Mouse (Mus musculus) cerebellum, adult 11 months (tissue): ENCODE results near the gene Ddr2.
"Not testable (repeated sequence)": the region's sequence is repeated elsewhere in the genome, so short reads cannot be mapped to it uniquely, and the experiment has no call there.

Source experiments
- DNase-seq: peaks from one replicate; pipeline ENCODE4 v3.0.0; 2022

Gene Ddr2

DNA sequence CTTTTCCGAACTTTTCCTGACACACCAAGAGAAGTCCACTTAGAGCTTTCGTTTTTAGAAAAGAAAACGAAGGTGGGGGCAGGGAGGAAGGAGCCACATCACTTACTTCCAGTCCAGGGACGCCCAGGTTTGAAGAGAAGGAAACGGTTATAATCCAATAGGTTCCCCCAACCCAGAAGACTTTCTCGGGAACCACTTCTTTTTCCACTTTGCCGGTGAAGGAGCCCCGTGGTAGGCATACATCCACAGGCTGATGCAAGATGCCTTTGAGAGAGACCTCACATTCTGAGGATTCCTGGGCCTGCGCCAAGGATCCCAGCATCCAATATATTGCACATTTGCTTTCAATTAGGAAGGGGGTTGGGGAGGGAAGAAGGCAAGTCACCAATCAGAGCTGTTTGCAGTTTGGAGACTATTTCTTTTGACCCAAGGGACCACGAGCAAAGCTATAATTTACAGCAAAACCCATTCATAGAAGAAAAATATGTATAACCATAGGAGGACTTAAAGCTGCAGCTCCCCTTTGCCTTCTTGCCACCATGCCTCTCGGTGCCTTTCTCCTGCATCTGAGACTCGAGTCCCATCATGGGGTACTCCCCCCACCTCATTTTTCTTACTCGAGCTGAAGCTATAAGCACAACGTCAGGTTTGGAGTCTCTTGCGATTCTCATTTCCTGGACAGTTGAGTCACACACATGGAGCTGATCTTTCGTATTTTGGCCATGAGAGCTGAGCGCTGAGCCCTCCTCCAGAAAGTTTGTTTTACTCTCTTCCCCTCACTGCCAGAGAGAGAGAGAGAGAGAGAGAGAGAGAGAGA, at the start of gene Ddr2:
Gene Ddr2 (minus strand): TSS at position 247 of the 817 bp plus-strand sequence.
- DNase-seq, result peak; percentile 21

DNA sequence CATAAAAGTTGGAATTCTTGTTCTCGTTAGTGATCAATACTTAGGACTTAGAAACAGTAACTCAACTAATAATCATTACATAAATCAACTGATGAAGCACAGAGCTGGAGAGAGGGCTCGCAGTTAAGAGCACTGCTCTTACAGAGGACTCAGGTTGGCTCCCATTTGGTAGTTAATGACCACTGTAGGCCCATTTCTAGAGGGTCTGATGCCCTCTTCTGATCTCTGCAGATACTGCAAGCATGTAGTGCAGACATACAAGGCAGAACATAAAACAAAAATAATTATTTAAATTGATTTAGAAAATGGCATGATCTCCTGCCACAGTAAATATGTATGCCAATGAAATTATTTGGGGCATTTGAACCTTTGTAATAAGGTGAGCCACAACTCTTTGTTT, 49.1 kb upstream of the Ddr2 start:
- no peak for DNase-seq

DNA sequence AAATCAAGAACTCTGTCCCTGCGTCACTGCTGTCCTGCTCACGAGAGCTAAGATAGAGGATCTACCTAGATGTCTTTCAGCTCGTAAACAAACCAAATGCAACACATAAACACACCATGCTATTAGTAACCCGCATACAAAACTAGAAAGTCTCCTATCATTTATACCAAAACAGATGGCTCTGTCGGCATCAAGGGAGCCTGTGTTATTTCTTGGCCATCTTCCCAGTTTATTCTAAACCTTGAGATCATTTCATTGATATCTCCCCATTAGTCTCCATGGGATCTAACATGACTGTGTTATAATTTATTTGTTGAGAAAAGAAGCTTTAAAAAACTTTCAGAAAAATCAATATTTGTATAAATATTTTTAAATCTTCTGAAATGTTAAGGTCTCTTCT, 45.2 kb upstream of the Ddr2 start:
- DNase-seq, result no peak

DNA sequence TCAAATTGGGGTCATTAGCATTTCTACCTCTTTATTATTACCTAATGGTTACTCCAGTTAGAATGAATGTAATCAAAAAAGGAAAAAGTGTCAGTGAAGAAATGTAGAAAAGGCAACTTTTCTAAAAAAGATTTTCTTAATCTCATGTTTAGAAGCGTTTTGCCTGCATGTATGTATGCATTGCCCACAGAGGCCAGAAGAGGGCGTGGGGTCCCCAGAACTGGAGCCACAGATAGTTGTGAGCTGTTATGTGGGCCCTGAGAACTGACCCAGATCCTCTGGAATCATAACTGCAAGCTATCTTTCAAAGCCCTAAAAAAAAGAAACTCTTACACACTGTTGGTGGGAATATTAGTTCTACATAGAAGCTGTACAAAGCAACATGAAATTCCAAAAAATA, 44.7 kb upstream of the Ddr2 start:
- no peak for DNase-seq

DNA sequence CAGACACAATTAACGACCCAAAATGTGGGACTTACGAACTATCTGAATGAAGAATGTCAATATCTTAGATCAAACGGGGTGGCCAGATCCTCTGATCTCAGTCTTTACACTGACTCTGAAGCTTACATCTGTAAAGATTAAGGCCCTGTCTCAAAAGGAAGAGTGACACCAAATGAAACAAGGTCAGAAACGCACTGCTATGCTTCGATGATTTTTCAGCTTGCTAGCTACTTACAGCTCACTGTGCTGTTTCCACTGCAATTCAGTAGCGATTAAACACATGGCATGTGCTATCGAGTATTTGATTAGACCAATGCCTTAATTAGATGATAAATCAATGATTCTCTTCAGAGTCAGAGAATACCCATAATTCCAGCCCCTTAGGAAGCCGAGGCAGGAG, 43.4 kb upstream of the Ddr2 start:
- DNase-seq, result no peak

DNA sequence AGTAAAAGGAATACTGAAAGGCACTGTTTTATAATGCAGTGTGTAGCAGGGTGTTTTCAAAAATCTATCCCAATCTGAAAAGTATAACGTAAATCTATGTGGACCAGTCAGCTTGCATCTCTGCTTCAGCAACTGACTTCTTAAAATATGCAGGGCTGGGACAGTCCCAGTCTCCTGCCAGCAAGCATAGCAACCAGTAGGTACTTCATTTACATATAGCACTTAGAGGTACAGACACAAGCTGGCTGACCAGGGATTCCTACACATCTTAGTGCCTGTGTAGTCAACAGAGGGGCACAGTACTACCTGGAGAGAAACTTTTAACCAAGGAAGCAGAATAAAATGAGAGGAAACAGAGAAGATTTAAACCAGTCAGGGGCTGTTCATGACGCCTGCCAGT, 42.0 kb upstream of the Ddr2 start:
- DNase-seq, result no peak

DNA sequence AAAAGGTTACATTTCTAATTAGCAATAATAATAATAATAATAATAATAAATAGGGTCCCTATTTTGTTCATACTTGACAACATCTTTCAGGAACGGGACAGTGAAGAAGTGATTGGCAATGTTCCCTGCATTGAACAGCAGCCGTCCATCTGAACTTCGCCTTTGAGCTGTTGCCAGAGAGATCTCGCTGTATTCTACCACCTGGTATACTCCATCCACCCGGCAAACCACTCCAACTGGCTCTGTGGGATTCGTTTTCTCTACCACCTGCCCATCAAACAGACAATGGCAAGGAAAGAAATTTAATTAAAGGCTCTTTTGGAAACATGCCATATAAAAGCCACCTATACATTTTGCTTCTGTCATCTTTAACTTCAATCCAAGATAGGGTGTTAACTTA, 40.3 kb upstream of the Ddr2 start:
- no peak for DNase-seq

DNA sequence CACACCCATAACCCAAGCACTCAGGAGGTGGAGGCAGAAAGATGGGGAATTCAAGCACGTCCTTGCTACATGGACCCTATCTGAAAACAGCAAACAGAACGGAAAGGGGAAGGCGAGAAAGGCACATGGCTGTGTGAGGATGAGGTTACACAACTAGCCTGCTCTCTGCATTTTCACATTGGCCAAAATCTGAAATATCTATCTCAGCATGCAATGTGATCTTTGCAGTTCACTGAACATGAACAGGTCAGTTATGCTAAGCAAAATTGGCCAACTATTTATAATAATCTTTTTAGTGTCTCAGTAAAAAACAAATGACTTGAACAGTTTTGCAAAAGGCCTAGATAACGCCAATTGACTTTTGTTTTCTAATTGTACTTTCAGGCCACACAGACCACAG, 39.2 kb upstream of the Ddr2 start:
- DNase-seq, result no peak

DNA sequence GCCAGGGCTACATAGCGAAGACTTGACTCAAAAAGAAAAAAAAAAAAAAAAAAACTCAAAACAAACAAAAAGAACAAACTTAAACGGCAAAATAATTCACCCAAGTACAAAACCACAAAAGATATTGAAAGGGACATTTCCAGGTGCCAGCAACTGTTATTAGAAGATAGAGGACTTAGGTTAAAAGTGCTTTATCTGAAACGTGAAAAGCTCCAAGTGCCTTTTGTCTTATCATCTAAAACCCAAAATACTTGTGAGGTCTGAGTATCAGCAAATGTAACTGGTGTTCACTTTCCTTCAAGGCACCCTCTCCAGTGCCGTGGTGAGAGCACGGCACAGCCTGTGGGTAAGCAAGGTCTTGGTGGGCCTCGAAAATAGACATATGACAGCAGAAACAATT, 38.0 kb upstream of the Ddr2 start:
- DNase-seq, result no peak

DNA sequence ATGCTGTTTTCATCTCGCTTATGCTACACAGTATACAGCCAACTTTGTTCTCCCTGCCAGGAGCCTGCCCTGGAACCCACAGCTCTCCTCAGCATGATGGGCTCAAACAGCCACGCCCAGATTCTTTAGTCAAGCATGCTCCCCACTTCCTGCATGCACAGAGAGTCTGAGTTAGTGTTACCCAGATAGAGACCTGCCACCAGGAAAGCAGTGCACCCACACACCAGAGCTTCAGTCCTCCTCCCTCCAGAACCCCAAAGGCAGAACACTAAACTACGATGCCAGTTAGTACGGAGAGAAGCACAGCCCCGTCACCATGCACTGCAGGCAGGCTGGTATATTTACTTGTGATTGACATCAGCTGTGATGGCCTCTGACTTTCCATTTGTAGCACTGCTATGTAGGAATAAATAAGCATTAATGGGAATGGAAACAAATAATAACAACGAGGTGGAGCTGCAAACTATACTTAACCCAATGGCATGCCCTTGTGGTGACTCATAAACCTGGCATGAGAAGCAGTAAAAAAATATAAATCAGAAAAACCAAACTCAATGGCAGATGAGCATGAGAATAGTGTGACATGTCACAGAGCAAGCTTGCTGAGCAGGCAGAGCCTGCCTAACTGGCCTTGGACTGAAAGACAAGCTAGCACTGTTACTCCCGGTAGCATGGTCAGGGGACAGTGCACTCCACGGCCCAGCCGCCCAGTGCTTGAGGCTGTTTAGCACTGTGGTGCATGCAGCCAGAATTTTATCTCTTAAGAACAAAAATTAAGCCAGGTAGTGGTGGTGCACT, 37.3 kb upstream of the Ddr2 start:
- no peak for DNase-seq

DNA sequence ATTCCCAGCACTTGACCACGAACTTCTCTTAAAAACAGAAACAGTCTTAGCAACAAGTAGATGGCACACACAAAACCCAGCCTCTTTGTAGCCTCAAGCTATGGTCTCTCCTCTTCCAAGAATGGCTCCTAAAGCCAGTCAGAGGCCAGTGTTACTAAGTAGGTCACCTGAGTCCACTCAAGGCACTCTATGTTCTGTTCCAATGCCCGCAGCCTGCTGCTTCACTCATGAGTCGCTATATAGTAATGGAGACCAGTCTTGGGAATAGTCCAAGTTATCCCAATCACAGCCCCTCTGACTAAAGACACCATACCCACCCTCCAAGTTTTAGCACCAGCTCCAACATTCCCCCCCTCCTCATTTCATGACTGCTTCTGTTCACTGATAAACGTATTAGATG, 35.0 kb upstream of the Ddr2 start:
- no peak for DNase-seq

DNA sequence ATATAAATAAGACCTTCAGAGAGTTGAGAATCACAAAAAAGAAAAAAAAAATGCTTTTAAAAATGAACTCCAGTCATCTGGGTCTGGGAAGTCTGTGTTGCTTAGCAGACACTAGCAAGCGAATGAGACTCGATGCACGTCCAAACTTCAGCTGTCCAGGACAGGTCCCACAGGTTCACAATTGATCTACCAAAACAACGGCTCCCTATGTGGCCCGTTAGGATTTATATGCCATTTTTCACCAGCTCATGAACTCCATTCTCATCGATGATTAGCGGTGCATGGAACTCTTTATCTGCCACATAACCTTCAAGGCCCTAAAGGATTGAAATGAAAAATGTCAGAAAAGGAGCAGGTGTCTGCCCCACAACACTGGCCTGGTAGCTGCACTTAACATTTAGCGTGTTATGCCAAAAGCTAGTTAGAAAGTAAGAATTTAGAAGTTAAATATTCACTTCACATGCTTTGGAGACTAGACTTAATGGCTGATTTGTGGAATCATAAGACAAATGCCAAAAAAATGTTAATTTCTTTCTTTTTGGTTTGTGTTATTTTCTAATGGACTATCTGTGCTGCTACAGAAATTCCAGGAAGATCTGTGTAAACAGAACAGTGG, 31.8 kb upstream of the Ddr2 start:
- no peak for DNase-seq

DNA sequence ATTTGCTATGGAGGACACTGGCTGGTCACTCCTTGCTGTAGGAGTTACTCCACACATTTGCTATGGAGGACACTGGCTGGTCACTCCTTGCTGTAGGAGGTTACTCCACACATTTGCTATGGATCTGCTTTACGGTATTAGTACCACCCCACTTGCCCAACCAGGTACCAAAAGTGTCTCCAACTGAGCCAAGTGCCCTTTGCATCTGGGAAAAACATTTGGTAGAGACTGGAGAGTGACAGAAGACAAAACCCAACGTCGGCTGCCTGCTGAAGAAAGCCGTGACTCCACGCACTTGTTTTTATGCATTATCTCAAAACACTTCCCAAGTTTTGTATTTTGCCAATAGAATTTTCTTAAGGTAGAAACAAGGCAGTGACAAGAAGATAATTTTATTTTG, 31.1 kb upstream of the Ddr2 start:
- DNase-seq, result no peak

DNA sequence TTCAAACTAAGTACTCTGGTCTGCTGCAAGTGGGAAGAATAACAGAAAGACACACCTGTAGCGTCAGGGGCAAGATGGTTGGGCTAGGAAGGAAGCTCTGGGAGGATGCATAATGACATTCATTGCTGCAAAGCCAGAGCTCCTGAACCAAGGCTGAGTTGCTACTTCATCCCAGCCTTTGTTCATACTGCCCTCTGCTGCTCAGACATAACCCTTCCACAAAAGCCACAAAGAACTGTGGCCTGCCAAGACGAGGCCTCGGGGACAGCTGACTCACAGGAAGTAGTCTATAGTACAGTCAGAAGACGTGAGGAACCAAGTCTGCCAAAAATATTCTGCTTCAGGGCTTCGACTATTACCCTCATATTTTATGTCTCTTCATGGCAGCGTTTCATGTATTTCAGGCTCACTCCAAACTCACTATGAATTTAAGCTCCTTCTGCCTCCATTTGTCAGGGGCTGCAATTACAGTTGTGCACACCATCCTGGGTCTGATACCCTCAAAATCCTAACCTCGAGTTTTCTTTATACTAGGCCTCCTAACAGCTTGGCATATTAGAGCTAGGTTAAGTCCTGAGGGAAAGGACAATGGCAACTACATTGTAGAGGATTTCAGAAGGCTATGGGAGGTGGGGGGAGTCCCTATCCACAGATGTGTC, 25.9 kb upstream of the Ddr2 start:
- peak; percentile 49 for DNase-seq

DNA sequence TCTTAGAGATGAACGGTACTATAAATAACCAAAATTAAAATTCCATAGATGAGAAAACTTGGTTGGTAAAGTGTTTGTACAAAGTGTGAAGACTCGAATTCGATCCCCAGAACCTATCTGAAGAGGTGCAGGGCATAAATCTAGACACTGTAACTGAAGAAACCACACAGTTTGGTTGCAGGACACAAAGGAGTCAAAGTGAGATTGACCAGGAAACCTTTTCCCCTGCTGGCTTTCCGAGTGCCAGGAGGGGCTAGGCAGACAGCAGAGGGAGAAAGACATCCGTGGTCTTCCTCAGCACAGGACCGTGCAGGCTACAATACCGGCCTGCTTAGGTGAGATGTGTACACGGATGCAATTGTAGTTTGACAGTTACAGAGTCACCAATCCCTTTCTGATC, 23.7 kb upstream of the Ddr2 start:
- no peak for DNase-seq

DNA sequence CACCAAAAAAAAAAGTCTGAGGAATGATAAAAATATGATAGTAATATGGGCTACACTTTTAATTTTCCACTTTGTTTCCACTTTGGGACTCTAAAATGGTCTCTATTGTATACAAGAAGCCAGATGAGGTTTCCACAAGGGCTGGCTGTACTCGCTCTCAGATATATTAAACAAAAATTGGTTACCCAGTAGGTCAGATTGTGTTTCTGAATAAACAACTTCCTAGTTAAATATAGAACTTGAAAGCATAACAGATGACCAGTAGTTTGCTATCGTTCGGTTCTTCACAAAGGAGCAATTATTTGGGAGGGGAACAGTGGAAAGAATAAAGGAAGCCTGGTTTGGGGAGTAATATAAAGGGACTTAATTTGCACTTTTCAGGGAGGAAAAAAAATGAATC, 20.4 kb upstream of the Ddr2 start:
- no peak for DNase-seq

DNA sequence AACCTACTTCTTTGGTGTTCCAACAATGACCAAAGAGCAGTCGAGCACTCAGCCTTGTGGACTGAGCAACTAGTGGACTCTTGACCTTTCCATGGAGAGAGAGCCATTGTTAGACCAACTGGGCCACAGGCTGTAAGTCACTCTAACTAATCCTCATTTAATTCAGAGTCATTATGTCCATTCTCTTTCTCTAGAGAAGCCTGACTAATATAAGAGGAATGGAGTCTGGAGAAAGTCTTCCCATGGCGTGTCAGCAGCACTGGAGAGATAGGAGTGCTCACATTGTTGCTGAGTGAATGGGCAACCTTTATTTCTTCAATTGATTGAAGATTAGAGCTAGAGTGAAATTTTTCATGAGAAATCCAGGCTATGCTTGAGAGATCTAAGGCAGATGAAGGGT, 14.1 kb upstream of the Ddr2 start:
- DNase-seq, result no peak

DNA sequence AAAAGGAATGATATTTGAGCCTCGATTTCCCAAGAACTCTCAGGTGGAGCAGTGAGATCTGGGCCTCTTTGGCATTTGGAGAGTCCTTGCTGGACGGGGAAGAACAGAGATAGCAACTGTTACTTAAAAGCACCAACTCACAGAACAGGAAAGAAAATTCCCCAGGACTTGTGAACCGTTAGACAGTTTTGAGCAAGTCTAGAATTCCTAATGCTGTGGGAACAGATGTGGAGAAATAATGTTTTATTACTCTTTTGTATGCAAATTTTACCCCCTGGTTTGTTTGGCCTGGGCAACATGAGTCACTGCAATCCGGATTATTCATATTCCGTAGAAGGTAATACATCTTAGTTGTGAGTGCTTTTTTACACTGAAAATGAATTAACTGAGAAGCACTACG, 3.1 kb upstream of the Ddr2 start:
- no peak for DNase-seq

DNA sequence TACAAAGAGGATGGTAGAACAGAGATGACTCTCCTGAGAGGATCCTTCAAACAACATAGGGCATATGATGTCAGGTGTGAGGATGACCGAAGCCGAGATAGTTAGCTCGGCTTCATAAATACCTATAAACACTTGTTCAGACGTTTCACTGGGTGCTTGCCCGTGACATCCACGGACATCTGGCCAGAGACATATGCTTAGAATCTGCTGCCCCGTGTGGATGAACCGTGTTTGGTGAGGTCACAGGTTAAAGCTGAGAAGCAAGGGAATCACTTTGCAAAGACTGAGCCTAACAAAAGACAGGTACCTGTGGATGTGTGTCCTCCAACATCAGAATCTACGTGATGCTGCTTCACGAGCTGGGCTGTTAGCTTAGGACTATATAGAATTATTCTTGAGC, 1.7 kb upstream of the Ddr2 start:
- DNase-seq, result no peak

DNA sequence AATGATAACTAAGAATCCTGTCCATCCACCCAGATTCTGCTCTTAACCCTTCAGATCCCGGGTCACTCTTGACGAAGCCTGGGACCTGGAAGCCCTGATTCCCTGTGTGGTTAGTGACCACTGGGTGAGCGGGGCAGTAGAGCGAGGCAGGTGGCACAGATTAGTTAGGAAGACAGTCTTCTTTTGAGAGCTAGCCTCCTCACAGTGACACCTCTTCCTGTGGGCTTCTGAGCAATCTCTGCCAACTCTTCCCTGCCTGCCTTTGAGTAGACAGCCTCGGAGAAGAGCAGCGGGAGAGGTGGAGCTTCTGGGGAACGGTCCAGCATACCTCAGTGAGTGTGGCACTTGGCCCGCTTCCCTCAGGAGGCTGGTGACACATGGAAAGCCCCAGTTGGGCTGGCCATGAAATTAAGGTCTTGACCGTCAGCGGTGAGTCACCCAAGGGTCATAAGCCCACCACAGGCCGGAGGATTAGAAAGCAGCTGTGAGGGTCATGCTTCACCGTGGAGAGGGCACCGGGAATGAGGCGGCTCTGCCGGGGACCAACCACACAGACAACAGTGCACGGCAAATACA, 1.2 kb upstream of the Ddr2 start:
- DNase-seq, result peak; percentile 50

DNA sequence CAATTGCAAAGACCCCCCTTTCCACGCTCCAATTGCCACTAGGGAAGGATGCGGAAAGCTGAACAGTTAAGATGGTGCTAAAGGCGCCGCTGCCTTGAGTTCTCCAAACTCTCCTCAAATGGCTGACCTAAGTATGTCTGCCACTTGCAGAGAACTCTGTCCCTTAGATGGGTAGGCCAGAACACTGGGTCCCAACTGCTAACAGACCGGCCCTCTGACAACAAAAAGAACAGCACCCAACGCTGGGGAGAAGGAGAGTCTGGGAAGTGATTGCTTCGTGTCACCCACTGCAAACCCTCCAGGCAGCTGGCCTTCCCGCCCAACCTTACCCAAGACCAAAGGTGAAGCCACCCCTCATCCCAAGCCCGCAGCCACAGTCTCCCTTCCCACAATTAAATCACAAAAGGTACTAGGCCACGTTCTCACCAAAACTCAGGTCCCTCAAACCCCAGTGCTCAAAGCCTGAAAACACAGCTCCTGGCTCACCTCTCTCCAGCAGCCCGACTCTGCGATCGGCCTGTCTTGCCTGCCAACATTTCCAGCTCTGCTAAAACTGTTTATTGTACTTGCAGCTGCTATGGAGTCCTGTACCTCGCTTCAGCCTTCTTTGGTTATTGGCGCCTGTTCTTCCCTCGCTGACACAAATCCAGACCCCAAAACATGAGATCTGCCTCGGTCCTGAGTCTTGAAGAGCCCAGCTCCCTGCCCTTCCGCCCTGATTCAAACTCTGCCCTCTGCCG, 616 bp downstream of the Ddr2 start:
- no peak for DNase-seq

DNA sequence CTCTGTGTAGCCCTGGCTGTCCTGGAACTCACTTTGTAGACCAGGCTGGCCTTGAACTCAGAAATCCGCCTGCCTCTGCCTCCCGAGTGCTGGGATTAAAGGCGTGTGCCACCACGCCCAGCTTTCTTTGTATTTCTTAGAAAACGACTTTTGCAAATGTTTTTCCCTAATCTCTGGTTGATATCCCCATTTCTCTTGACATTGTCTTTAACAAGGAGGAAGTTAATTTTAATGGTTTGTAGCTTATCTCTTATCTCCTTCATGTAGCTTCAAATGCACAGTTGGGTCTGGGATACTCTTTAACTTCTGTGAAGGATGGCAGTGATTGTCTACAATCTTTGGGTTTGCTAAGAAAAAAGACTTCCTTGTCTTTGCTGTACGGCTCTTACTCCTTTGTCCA, 7.7 kb downstream of the Ddr2 start:
- DNase-seq, result not testable (repeated sequence)
